Mouse (Mus musculus) heart, embryonic 10.5 days (tissue): ENCODE results near the gene Wfdc5. TPM values are rescaled to one million over a fixed set of nuclear protein-coding genes. Genes with fewer than 3 reads are reported as not detected.

ENCODE experiments used
- DNase-seq: peaks from one replicate; pipeline ENCODE4 v3.0.0-alpha.2; 2017; ENCODE audit warnings: low spot score
- H3K27ac ChIP-seq: fragments of 300-500 bp; sonication (generic); 2 replicates; pipeline ENCODE4 v1.5.1; 2016; ENCODE audit warnings: mild to moderate bottlenecking
- H3K27me3 ChIP-seq: fragments of 300-500 bp; sonication (generic); 2 replicates; pipeline ENCODE4 v1.6.1; 2016; ENCODE audit warnings: mild to moderate bottlenecking; ENCODE audit not compliant: poor library complexity, insufficient read depth, severe bottlenecking
- H3K36me3 ChIP-seq: fragments of 300-500 bp; sonication (generic); 2 replicates; pipeline ENCODE4 v1.6.1; 2016; ENCODE audit warnings: mild to moderate bottlenecking, moderate library complexity
- H3K4me1 ChIP-seq: fragments of 300-500 bp; sonication (generic); 2 replicates; pipeline ENCODE4 v1.6.1; 2016; ENCODE audit warnings: mild to moderate bottlenecking
- H3K4me3 ChIP-seq: fragments of 300-500 bp; sonication (generic); 2 replicates; pipeline ENCODE4 v1.5.1; 2016; ENCODE audit warnings: mild to moderate bottlenecking, moderate library complexity
- H3K9me3 ChIP-seq: fragments of 300-500 bp; sonication (generic); 2 replicates; pipeline ENCODE4 v1.6.1; 2016; ENCODE audit warnings: mild to moderate bottlenecking, moderate library complexity
- WGBS: fragments of 180-500 bp; shearing (Covaris S2); methylation state at CpG from one replicate; pipeline ENCODE4 v1.1.7; 2016; 5-methylcytosine and 5-hydroxymethylcytosine counted together
- polyA plus RNA-seq: library from polyadenylated mRNA; unstranded; fragments of >200 nt; fragmentation: Nextera tagmentation; extraction: Ambion mirVana; gene quantifications from 2 replicates; pipeline ENCODE4 v1.2.1, GENCODE M21; 2016

The Wfdc5 gene
- polyA plus RNA-seq, 1 experiment from 2014 or later, result not detected

DNA sequence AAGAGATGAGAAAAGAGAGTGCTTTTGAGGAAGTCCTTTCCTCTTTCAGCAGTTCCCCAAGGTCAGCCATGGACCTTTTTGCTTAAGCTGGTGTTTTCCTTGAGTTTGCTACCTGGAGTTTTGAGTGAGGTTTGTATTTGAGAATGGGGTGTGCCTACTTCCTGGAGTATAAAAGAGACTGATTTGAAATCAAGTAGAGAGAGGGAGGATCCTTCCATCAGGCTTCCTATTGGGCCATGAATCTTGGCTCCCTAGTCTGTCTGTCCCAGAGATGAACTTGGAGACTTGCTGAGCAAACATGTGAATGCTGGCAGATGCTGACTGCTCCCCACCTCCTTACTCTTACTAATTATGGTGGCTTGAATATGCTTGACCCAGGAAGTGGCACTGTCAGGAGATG, 9.7 kb upstream of the Wfdc5 start:
- no peaks in the 10 kb centered on the region for H3K9me3 ChIP-seq
- no peak for DNase-seq
- H3K27me3 ChIP-seq, result 0 out of 2 replicates have a peak, but pooled peaks cover 4% of the 10 kb centered on the region
- H3K27ac ChIP-seq, result no peak overlapping the region
- H3K4me3 ChIP-seq, result no peak overlapping the region
- H3K4me1 ChIP-seq, result no peaks in the 10 kb centered on the region
- no peaks in the 10 kb centered on the region for H3K36me3 ChIP-seq

GRCm38 (mm10) chr2:164190576-164190975, 8.0 kb upstream of the Wfdc5 start, which contains the start of gene Wfdc12:
Wfdc12 (minus strand) TSS chr2:164190608.
- Histone ChIP-seq H3K4me3 (no peak within 1 kb of the TSS), H3K27ac (no peak within 1 kb of the TSS), H3K36me3 (no peaks in the 10 kb centered on the region), H3K27me3 (0 out of 2 replicates have a peak, but pooled peaks cover 4% of the 10 kb centered on the region), H3K4me1 (no peaks in the 10 kb centered on the region), H3K9me3 (no peaks in the 10 kb centered on the region)
- WGBS, result 88% methylated on average over 6 of the region's 6 CpGs
- peak; percentile 59 for DNase-seq

GRCm38 (mm10) chr2:164188722-164189121, 6.2 kb upstream of the Wfdc5 start:
- Histone ChIP-seq H3K4me3 (no peak overlapping the region), H3K36me3 (no peaks in the 10 kb centered on the region), H3K4me1 (no peaks in the 10 kb centered on the region), H3K27ac (no peak overlapping the region), H3K27me3 (0 out of 2 replicates have a peak, but pooled peaks cover 4% of the 10 kb centered on the region), H3K9me3 (no peaks in the 10 kb centered on the region)
- 28% methylated on average over 5 of the region's 5 CpGs for WGBS
- DNase-seq, result peak; percentile 71

DNA sequence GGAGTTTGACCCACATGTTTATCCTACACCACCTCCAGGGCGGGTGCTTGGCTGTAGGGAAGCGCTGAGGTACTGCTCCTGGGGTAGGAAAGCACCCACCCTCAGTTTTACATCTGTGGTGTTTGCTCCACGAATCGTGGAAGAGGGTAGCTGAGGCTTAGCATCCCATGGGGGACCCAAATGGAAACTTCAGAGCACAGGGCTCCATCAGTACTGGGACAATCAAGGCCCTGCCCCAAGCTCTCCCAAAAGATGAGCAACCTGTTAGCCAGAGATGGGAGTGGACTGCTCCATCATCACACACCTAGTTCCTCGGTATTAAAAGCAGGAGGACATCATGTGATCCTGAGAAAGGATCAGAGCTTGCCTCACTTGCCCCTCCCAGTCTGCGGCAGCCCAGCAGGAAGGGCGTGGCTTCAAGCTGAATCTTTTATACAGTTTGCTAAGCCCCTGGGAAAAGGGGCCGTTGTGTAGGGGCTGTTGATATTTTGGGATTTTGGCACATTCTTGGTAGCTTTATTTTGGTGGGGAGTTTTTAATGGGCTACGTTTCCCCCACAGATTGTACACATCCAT, 1.7 kb upstream of the Wfdc5 start:
- 40% methylated on average over 9 of the region's 9 CpGs for WGBS
- H3K4me1 ChIP-seq, result no peaks in the 10 kb centered on the region
- DNase-seq, result peak; percentile 57
- no peak overlapping the region for H3K27ac ChIP-seq
- H3K27me3 ChIP-seq, result peaks cover 32% of the 10 kb centered on the region
- H3K36me3 ChIP-seq, result no peaks in the 10 kb centered on the region
- no peaks in the 10 kb centered on the region for H3K9me3 ChIP-seq
- H3K4me3 ChIP-seq, result no peak overlapping the region

DNA sequence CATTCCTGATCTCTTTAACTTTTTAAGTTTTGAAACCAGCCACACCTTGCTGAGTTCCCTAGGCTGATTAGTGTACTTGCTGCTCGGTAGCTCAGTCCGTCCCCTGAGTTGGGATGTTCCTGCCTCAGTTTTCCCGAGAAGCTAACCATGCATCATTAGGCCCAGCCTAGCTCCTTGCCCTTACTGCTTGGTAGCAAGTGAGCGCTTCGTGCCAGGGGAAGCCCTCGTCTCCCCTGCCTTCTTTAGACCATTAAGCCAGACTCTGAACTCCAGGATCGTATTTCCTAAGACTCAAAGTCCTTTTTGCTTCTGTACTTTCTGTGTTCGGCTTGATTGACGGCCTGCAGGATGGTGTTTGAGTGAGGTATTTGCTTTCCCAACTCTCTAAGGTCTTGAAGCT, 798 bp upstream of the Wfdc5 start:
- peak; percentile 51 for DNase-seq
- H3K36me3 ChIP-seq, result no peaks in the 10 kb centered on the region
- H3K27me3 ChIP-seq, result peaks cover 38% of the 10 kb centered on the region
- H3K4me3 ChIP-seq, result no peak overlapping the region
- H3K9me3 ChIP-seq, result no peaks in the 10 kb centered on the region
- H3K27ac ChIP-seq, result no peak overlapping the region
- 67% methylated on average over 9 of the region's 9 CpGs for WGBS
- 0 out of 2 replicates have a peak, but pooled peaks cover 2% of the 10 kb centered on the region for H3K4me1 ChIP-seq

GRCm38 (mm10) chr2:164180770-164181169, 1.8 kb downstream of the Wfdc5 start:
- no peaks in the 10 kb centered on the region for H3K9me3 ChIP-seq
- 84% methylated on average over 4 of the region's 4 CpGs for WGBS
- 0 out of 2 replicates have a peak, but pooled peaks cover 4% of the 10 kb centered on the region for H3K4me1 ChIP-seq
- DNase-seq, result no peak
- no peak overlapping the region for H3K4me3 ChIP-seq
- H3K27me3 ChIP-seq, result peaks cover 59% of the 10 kb centered on the region
- H3K27ac ChIP-seq, result no peak overlapping the region
- no peaks in the 10 kb centered on the region for H3K36me3 ChIP-seq

GRCm38 (mm10) chr2:164180124-164180523, 2.4 kb downstream of the Wfdc5 start:
- Histone ChIP-seq H3K9me3 (no peaks in the 10 kb centered on the region), H3K4me1 (0 out of 2 replicates have a peak, but pooled peaks cover 4% of the 10 kb centered on the region), H3K27me3 (peaks cover 66% of the 10 kb centered on the region), H3K36me3 (no peaks in the 10 kb centered on the region), H3K27ac (no peak overlapping the region), H3K4me3 (no peak overlapping the region)
- no peak for DNase-seq
- 44% methylated on average over 3 of the region's 3 CpGs for WGBS

DNA sequence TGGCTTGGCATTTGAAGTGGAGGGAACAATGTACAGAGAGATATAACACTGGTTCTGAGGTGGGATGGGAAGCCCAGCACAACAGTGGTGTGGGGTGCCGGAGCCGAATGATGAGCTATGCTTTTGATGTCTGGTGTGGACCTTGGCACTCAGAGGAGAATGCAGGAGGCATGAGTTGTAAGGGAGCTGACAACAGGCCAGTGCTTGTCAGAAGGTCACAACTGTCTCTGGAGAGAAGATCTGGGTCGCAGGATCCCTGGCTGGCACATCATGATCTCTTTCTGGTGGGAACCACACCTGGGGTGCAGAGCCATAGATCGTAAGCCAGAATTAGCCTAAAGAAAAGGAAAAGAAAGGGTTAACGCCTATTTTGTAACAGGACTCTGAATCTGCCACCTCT, 4.7 kb downstream of the Wfdc5 start:
- Histone ChIP-seq H3K9me3 (no peaks in the 10 kb centered on the region), H3K4me1 (peaks cover 13% of the 10 kb centered on the region; the same call in 1 of the 2 replicates), H3K4me3 (no peak overlapping the region), H3K27ac (no peak overlapping the region), H3K36me3 (no peaks in the 10 kb centered on the region), H3K27me3 (peaks cover 73% of the 10 kb centered on the region)
- WGBS, result 79% methylated on average over 5 of the region's 5 CpGs
- DNase-seq, result no peak

GRCm38 (mm10) chr2:164175850-164176249, 6.7 kb downstream of the Wfdc5 start:
- peaks cover 24% of the 10 kb centered on the region for H3K4me1 ChIP-seq
- WGBS, result 82% methylated on average over 3 of the region's 3 CpGs

GRCm38 (mm10) chr2:164174649-164175395, 7.7 kb downstream of the Wfdc5 start:
- H3K9me3 ChIP-seq, result no peaks in the 10 kb centered on the region
- DNase-seq, result no peak
- H3K4me3 ChIP-seq, result no peak overlapping the region

More at GRCm38 (mm10) chr2:164175850-164176249, 6.7 kb downstream of the Wfdc5 start:
- no peaks in the 10 kb centered on the region for H3K9me3 ChIP-seq
- H3K27me3 ChIP-seq, result peaks cover 74% of the 10 kb centered on the region
- no peak for DNase-seq
- H3K4me3 ChIP-seq, result no peak overlapping the region
- H3K36me3 ChIP-seq, result no peaks in the 10 kb centered on the region
- no peak overlapping the region for H3K27ac ChIP-seq

DNA sequence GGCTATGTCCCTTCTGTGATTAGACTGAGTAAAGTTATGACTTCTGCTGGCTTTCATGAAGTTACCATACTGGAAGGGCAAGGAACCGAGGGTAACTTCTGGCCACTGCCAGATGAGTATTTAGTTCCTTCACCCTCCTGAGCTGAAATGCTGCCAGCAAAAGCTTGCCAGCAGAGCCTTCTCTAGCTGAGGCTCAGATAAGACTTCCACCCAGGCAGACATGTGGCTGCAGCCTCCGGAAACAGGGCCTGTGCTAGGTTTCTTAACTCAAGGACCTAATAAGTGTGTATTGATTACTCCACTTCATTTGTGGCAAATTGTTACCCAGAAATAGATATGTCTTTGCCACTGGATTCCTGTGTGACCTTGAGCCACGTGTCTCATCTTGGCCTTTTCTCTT, 9.1 kb downstream of the Wfdc5 start:
- Histone ChIP-seq H3K4me1 (peaks cover 31% of the 10 kb centered on the region), H3K36me3 (no peaks in the 10 kb centered on the region), H3K4me3 (no peak overlapping the region), H3K9me3 (no peaks in the 10 kb centered on the region), H3K27ac (no peak overlapping the region), H3K27me3 (peaks cover 88% of the 10 kb centered on the region)
- DNase-seq, result no peak
- WGBS, result 32% methylated on average over 3 of the region's 3 CpGs

More at GRCm38 (mm10) chr2:164174649-164175395, 7.7 kb downstream of the Wfdc5 start:
- Histone ChIP-seq H3K27me3 (peaks cover 84% of the 10 kb centered on the region), H3K4me1 (peaks cover 29% of the 10 kb centered on the region), H3K27ac (no peak overlapping the region), H3K36me3 (no peaks in the 10 kb centered on the region)
- 66% methylated on average over 8 of the region's 8 CpGs for WGBS

- Histone ChIP-seq H3K4me3 (peak within 1 kb of the TSS; percentile 56), H3K27me3 (peaks cover 92% of the 10 kb centered on the region), H3K27ac (0 out of 2 replicates have a peak within 1 kb of the TSS, but pooled peaks have one; percentile 10), H3K36me3 (no peaks in the 10 kb centered on the region), H3K9me3 (no peaks in the 10 kb centered on the region), H3K4me1 (peaks cover 36% of the 10 kb centered on the region)
- no peak for DNase-seq
- under 1% methylated on average over 24 of the region's 29 CpGs for WGBS
Observed at GRCm38 (mm10) chr2:164170902-164171301, 11.6 kb downstream of the Wfdc5 start, which contains the start of gene Kcns1. Kcns1 (minus strand) TSS chr2:164171113.

GRCm38 (mm10) chr2:164170326-164170725, 12.2 kb downstream of the Wfdc5 start:
- H3K9me3 ChIP-seq, result no peaks in the 10 kb centered on the region
- H3K36me3 ChIP-seq, result no peaks in the 10 kb centered on the region
- H3K4me1 ChIP-seq, result peaks cover 36% of the 10 kb centered on the region
- WGBS, result 8% methylated on average over 11 of the region's 11 CpGs
- peak overlapping the region; percentile 56; the same call in 1 of the 2 replicates for H3K4me3 ChIP-seq
- DNase-seq, result no peak
- no peak overlapping the region for H3K27ac ChIP-seq
- peaks cover 92% of the 10 kb centered on the region for H3K27me3 ChIP-seq
